Mouse (Mus musculus): ENCODE results near the gene Tnfsf12. TPM values are rescaled to one million over a fixed set of nuclear protein-coding genes. Genes with fewer than 3 reads are reported as not detected.
"Not testable (repeated sequence)": the region's sequence is repeated elsewhere in the genome, so short reads cannot be mapped to it uniquely, and the experiment has no call there.

Gene Tnfsf12
- total RNA-seq (2021): 1 to 10 TPM; 6.7 to 8.3 TPM
- long read RNA-seq, partial matches to known transcripts: 0 of 2 reads
- long read RNA-seq, other reads (novel, unspliced or antisense): 1 of 2 reads

DNA sequence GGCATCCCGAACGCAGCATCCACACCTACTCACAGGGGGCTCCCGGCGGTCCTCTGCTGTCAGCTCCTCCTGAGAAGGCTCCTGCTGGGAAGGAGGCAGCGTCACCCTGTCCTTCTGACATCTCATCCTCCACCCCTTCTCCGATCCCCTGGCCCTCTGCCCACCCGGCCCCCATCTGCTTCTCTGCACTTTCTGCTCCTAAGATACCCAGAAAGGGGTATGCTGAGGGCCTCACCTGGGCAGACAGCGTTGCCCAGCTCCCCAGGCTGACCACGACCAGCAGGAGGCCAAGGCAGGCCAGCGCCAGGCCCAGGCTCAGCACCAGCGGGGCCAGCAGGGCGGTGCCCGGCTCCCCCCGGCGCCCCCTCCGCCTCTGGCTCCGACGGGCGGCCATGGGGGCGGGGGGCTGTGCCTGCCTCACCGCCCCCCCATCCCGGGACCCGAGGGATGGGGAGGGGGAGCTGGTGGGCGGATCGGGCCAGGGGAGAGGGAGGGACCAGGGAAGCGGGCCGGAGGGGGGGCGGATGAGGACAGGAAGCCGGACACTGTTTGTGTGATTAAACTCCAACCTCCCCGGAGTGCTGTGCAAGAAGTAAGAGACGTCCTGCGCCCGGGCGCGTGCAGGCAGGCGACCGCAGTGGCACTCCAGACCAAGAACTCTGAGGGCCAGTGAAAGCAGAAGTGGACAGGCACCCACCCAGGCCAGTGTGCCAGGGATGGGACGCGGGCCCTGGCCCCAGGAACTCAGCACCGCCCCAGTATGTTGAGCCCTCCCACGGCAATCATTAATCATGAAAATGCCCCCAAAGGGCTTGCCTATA, at the start of gene Tnfsf12, which contains the start of gene Tnfsfm13:
Gene Tnfsf12, minus strand, starts transcription at position 489 of the 821 bp plus-strand sequence.
Gene Tnfsfm13, minus strand, starts transcription at position 738 of the 821 bp plus-strand sequence.
- DNase-seq (ENCODE audit: low spot score in 2 of 2): peak; percentile 49 to 61

DNA sequence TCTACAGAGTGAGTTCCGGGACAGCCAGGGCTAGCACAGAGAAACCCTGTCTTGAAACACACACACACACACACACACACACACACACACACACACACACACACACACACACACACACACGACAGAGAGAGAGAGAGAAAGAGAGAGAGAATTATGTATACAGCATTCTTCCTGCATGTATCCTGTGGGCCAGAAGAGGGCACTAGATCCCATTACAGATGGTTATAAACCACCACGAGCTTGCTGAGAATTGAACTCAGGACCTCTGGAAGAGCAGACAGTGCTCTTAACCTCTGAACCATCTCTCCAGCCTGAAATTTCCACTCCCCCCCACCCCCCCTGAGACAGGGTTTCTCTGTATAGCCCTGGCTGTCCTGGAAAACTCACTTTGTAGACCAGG, 35.8 kb upstream of the Tnfsf12 start:
- DNase-seq (ENCODE audit: low spot score in 2 of 2): not testable (repeated sequence)

DNA sequence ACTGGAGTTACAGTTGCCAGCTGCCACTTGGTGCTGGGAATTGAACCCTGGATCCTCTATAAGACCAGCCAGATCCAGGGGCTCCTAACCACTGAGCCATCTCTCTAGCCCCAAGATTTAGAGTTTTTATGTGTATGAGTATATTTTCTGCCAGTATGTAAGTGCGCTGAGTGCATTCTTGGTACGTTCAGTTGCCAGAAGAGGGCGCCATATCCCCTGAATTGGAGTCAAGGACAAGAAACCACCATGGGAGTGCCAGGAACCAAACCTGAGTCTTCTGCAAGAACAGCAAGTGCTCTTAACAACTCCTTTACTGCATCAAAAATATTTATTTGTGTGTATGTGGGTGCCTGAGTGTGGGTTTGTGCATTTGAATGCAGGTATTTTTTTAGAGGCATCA, 33.4 kb upstream of the Tnfsf12 start:
- peak; percentile 34 to 48 for DNase-seq (ENCODE audit: low spot score in 2 of 2)

DNA sequence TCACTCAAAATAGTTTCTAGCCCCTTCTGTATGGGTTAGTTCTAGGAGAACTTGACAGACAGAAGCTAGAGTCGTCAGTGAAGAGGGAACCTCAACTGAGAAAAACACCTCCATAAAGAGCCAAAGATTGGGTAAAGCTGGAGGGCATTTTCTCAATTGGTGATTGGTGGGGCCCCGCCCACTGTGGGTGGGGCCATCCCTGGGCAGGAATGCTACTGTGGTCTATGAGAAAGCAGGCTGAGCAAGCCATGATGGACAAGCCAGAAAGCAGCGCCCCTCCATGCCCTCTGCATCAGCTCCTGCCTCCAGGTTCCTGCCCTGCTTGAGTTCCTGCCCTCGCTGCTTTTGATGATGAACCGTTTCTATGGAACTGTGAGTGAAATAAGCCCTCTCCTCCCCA, 30.3 kb upstream of the Tnfsf12 start:
- no peak for DNase-seq (ENCODE audit: low spot score in 2 of 2)

DNA sequence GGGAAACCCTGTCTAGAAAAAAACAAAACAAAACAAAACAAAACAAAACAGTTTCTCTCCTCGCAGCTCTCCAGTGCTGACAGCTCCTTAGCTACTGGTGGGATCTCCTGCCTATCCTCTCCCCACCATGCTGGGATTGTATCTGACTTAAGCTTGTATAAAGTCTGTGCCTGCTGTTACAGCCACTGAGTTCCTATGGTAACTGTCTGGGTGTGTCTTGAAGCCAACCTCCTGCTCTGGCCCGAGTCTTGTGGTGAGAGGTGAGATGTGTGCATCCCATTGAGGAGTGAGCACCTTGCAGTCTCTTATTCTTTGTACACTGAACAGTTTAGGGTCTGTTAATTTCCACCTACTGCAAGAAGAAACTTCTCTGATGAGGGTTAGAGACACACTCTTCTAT, 27.4 kb upstream of the Tnfsf12 start:
- DNase-seq (ENCODE audit: low spot score in 2 of 2): no peak

DNA sequence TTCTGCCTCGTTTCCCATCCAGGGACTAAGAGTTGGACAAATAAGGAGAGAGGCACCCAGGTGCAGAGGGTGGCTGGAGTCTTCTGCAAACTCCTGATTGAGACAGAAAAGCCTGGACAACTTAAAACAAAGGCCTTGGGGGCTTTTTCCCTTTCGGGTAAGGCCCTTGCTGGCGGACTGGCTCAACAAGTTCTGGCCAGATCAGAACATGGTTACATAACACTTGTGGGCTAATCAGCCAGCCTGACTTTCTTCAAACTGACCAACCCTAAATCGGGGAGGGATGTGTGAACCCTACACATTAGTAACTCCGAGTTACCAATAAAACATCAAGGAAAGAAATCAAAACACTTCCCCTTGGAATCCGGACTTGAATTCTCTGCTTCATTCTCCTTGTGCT, 25.2 kb upstream of the Tnfsf12 start:
- no peak for DNase-seq (ENCODE audit: low spot score in 2 of 2)

DNA sequence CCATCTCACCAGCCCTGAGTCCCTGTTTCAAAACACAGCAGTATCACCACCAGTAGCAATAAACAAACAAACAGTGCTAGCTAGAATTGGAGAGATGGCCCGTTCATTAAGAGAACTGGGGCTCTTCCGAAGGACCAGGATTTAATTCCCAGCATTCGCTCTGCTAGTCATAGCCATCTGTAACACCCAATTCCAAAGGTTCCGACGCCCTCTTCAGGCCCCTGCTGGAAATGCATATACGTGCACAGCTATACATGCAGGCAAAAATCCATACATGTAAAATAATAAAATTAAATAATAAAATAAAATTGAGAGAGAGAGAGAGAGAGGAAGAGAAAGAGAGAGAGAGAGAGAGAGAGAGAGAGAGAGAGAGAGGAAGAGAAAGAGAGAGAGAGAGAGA, 23.8 kb upstream of the Tnfsf12 start:
- no peak for DNase-seq (ENCODE audit: low spot score in 2 of 2)

DNA sequence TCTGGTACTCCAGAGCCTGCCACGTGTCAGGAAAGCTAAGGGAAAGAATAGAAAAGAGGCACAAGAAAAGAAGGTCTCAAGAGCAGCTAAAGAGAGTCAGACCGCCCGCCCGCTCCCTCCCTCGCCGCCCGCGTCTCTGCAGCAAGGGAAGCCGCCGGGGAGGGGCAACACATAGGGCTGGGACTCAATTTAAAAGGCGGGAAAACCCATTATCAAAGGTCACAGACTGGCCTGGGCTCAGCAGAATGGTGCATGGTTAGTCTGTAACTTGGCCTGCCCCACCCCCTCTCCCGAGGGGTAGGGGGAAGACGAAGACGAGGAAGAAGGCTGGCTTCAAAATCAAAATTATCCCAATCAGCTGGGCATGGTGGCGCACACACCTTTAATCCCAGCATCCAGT, 23.0 kb upstream of the Tnfsf12 start:
- DNase-seq (ENCODE audit: low spot score in 2 of 2): no peak

DNA sequence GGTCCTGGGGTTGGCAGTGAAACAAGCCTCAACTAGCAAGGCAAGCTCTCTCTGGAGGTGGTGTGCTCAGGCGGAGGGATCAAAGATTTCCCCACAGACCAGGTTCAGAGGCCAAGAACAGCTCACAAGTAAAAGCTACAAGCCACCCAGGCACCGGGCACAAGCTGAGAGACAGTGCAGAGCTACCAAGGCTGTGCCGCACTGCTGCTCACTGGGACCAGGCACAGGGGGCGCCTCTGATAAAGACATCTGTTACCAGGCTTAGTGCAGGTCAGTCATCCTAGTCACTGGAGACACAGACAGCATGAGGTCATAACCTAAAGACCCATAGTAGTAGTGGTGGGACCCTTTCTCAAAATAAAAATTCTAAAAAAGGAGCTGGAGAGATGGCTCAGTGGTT, 21.3 kb upstream of the Tnfsf12 start:
- no peak for DNase-seq (ENCODE audit: low spot score in 2 of 2)

DNA sequence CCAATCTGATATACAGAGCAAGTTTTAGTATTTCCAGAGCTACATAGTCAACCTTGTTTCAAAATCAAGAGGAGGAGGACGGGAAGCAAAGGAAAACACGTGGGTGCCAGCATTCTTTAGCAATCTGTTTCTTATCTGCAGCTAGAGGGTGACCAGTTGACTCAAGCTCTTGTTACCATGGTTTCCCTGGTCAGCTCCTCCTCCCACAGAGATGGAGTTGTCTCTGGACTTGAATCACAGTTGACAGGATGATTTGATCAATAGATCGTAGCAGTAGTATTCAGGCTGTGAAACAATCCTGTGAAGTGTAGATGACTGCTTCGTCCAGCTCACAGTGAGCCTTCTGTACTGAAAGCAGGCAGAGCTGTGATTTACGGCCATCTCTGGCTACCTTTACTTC, 20.3 kb upstream of the Tnfsf12 start:
- DNase-seq (ENCODE audit: low spot score in 2 of 2): no peak

DNA sequence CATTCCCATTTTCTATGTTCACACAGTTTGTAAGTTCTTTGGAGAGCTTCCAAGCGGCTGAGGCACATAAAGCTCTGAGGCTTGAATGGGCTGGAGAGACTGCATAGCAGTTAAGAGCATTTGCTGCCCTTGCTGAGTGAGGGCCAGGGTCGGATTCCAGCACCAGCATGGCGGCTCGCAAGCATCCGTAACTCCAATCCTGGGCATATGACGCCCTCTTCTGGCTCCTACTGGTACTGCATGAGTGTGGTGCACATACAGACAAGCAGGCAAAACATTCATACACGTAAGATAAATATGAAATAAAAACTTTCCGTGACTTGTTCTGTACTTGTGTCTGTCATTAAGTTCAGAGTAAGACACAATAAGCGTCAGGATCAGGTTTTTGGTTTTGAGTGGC, 19.8 kb upstream of the Tnfsf12 start:
- peak; percentile 38 to 47 for DNase-seq (ENCODE audit: low spot score in 2 of 2)

DNA sequence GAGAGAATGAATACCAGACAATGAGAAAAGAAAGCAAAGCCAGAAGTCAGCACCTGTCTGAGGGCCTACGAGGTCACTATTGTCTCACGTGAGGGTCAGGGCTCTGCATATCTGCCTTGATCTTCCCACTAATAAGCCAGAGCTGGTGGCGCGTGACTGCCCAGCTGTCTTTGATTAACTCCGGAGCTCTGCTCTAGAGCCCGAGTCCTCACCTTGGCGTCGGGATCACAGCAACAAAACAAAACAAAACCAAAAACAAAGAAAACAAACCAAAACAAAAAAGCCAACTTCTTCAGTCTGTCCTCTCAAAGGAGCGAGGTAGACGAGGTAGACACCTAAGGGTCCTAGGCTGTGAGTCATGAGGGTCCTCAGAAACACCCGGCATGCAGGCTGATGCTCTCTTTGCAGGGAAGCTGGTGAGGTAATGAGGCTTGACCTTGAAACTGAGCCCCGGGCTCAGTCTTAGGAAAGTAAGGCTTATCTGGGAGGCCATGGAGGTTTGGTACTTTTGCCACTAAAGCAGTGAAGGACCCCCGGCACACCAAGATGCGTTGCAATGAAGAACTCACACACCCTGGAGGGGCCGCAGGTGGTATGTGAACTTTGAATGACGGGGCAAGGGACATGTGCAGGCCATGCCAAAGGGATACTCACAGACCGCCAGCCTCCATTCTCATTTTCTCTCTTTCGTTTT, 19.1 kb upstream of the Tnfsf12 start:
- DNase-seq (ENCODE audit: low spot score in 2 of 2): no peak

DNA sequence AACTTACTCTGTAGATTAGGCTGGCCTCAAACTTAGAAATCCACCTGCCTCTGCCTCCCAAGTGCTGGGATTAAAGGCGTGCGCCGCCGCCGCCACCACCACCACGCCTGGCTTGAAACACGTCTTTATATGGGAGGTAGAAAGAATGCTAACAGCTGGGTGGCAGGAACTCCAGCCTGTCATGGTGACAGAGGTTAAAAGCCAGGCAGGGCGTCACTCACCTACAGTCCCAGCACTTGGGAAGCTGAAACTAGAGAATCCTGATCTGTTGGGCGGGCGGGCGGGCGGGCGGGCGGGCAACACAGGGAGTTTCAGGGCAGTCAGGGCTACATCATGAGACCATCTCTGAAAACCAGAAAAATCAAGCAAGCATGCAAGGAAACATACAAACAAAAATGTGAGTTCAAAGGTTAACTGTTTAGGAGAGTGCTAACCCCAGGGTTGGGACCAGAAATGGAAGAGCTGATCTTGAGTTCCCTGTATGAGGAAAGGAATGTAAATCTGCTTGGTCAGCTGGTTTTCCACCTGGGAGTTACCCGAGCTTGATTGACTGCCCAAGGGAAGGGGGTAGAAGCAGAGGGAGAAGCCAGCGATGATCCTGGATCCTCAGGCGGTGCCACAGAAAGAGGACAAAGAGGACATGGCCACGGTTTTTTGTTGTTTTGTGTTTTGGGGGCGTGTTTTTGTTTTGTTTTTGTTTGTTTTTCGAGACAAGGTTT, 17.5 kb upstream of the Tnfsf12 start:
- no peak for DNase-seq (ENCODE audit: low spot score in 2 of 2)

DNA sequence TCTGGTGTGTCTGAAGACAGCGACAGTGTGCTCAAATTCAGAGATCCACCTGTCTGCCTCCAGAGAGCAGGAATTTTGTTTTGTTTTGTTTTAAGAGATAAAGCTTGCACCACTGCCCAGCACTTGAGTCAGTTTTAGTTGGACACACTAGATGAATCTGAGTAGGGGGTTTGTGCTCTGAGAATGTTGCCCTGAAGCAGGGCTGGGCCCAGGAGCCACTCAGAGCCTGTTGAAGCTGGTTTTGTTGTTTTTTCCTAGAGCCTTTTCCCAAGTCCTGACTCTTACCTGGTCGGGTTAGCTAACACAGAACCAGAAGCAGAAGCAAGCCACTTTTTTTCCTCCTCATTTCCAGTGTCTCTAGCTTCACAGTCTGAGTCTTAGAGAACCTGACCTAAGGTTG, 15.4 kb upstream of the Tnfsf12 start:
- no peak for DNase-seq (ENCODE audit: low spot score in 2 of 2)

DNA sequence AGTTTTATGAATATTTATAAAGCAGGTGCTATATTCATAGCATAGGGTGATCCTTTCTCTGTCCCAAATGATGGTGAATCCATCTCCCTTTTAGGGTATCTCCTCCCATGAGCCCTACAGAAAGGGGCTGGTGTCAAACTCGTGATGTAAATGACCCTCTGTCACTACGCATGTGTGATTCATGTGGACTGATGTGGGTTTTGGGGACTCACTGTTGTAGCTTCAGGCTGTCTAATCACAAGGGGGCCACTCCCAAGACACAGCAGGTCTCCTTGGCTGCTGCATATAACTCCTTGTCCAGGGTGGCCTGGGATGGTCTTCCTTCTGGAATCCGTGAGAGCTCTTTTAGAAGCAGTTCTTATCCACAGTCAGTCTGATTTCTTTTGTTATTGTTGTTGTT, 14.8 kb upstream of the Tnfsf12 start:
- no peak for DNase-seq (ENCODE audit: low spot score in 2 of 2)

DNA sequence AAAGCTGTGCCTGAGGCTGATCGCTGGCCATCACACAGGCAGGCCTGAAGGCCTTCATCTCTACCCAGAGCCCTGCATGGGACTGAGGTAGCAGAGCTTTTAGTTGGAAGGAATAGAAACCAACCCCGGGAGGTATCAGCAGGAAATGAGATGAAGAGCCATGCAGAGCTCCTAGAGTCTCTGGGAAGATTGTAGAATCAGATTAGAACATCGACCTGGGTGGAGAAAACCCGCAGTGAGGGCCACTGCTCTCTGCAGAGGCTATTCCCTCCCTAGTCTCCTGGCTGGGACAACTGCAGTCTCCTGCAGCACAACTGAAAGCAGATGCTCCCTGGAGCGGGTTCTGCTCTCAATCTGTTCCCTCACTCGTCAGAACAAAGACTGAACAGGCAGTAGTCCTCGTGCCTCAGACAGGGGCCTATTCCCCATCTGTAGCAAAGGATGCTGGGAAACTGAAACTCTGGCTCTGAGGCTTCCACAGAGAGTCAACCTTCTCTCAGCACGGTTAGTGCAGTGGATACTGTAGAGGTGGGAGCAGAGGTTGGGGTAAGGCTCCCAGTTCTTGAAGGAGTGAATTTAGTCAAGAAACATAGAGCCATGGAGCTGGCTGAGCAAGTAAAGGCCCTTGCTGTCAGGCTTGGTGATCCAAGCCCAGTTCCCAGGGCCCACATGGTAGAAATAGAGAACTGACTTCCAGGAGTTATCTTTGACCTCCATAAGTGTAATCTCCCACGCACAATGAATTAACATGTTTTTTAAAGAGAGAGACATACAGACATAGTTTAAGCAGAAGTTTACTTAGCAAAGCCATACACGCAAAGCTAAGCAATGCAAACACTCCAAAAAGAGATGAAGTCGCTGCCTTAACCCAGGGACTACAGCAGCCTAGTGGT, 14.2 kb upstream of the Tnfsf12 start:
- DNase-seq (ENCODE audit: low spot score in 2 of 2): peak in 1 of 2 experiments; percentile 21

DNA sequence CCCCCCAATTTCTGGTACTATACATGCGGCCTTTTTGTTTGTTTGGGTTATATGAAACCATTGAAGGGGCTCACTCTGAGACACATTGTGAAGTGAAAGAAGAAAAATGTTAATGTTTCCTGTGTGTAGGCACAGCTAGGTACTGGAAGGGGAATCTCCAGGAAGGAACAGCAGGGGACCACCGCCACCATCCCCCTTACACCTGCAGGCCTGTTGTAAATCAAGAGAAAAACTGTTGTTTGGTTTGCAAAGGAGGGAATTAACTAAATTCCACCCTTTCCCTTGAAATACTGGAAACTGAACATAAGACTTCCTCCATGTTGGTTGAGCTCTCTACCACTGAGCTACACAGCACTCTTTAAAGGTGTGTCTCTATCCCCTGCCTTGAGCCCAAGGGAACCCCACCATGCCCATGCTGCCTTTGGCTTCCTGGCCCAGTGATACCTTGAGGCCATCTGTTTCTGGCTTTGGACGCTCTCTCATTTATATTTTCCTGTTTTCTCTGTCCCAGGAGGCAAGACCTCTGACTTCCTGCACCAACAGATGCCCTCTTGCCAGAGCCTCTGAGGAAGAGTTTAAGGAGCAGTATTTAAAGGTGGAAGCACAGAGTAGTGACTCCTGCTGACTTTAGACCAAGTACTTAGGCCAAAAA, 13.1 kb upstream of the Tnfsf12 start:
- DNase-seq (ENCODE audit: low spot score in 2 of 2): no peak

DNA sequence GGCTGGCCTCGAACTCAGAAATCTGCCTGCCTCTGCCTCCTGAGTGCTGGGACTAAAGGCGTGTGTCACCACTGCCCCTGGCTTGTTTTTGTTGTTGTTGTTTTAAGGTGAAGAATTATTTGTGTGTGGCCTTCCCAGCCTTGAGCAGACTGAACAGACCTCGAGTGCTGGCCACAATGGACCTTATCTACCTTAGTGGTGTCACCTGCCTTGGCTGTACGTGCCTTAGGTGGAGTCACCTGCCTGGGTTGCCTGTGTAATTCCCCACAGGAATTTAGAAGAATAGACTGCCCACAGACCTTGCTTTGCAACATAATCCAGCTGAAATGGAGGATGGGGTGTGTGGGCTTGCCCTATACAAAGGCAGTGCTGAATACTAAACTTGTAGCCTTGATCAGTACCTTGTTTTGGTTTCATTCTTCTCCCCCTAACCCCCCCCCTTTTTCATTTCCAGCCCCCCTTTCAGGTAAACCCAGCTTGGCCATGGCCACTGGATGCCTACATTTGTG, 12.3 kb upstream of the Tnfsf12 start:
- no peak for DNase-seq (ENCODE audit: low spot score in 2 of 2)

DNA sequence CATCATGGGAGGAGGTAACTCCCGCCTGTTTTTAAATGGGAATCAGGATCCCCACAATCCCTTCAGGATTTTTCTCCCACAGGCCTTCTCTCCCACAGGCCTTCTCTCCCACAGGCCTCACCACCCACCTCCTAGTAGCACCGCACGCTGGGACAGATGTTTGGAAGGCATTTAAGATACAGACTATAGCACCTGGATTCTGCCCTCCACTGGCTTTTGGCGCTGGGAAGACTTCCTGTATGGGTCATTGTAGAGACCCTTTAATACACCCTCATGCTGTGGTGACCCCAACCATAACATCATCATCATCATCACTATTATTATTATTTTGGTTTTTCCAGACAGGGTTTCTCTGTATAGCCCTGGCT, 11.8 kb upstream of the Tnfsf12 start:
- no peak for DNase-seq (ENCODE audit: low spot score in 2 of 2)

Data from layer of hippocampus, postnatal 10 days (tissue).